Mouse (Mus musculus) myocyte (in vitro differentiated cells): ENCODE data around the gene Wnk4. TPM values are rescaled to one million over a fixed set of nuclear protein-coding genes. Genes with fewer than 3 reads are reported as not detected.

Experiments
- H3K27me3 ChIP-seq: one replicate; pipeline ENCODE4 v1.6.1; 2011; ENCODE audit not compliant: control insufficient read depth, insufficient read depth, insufficient read length
- H3K36me3 ChIP-seq: one replicate; pipeline ENCODE4 v1.6.1; 2011; ENCODE audit not compliant: control insufficient read depth, insufficient read depth
- H3K4me2 ChIP-seq: one replicate; pipeline ENCODE4 v1.6.1; 2011; ENCODE audit warnings: low read depth, control low read depth
- H3K4me3 ChIP-seq: one replicate; pipeline ENCODE4 v1.5.1; 2011; ENCODE audit warnings: mild to moderate bottlenecking, control low read depth, moderate library complexity
- H3K79me2 ChIP-seq: one replicate; pipeline ENCODE4 v1.6.1; 2011; ENCODE audit not compliant: control insufficient read depth, insufficient read depth
- H3ac ChIP-seq: one replicate; pipeline ENCODE4 v1.6.1; 2011; ENCODE audit not compliant: control insufficient read depth, insufficient read length
- CEBPB ChIP-seq: IDR thresholded peaks from 2 replicates; pipeline ENCODE4 v1.6.1; 2011; ENCODE audit warnings: mild to moderate bottlenecking, moderate library complexity; ENCODE audit not compliant: poor library complexity, insufficient read depth, severe bottlenecking
- E2F4 ChIP-seq: IDR thresholded peaks from one replicate; pipeline ENCODE4 v1.6.1; 2011; ENCODE audit warnings: mild to moderate bottlenecking, control low read depth, moderate library complexity; ENCODE audit not compliant: insufficient read depth
- MAX ChIP-seq: IDR thresholded peaks from one replicate; pipeline ENCODE4 v1.6.1; 2011; ENCODE audit warnings: low read depth, mild to moderate bottlenecking, control low read depth
- MYOD1 ChIP-seq, 3 experiments: IDR thresholded peaks; one replicate each; pipeline ENCODE4 v1.6.1; 2011; ENCODE audit warnings: control low read depth in 2 of 3, low read depth in 2 of 3, mild to moderate bottlenecking in 2 of 3, moderate library complexity in 1 of 3; ENCODE audit not compliant: insufficient read length in 2 of 3, control insufficient read depth in 1 of 3
- MYOG ChIP-seq, 3 experiments: IDR thresholded peaks; one replicate each; pipeline ENCODE4 v1.6.1; 2011; ENCODE audit warnings: control low read depth in 2 of 3, low read depth in 2 of 3, mild to moderate bottlenecking in 2 of 3; ENCODE audit not compliant: insufficient read length in 2 of 3, control insufficient read depth in 1 of 3, insufficient read depth in 1 of 3
- POLR2A ChIP-seq: IDR thresholded peaks from one replicate; pipeline ENCODE4 v1.6.1; 2011; ENCODE audit warnings: low read depth, mild to moderate bottlenecking, control low read depth, moderate library complexity; ENCODE audit not compliant: insufficient read length
- POLR2AphosphoS2 ChIP-seq: IDR thresholded peaks from one replicate; pipeline ENCODE4 v1.6.1; 2011; ENCODE audit warnings: low read depth, control low read depth; ENCODE audit not compliant: insufficient read length
- REST ChIP-seq: IDR thresholded peaks from one replicate; pipeline ENCODE4 v1.6.1; 2011; ENCODE audit warnings: mild to moderate bottlenecking, control low read depth, moderate library complexity; ENCODE audit not compliant: insufficient read depth, insufficient read length
- SRF ChIP-seq: IDR thresholded peaks from one replicate; pipeline ENCODE4 v1.6.1; 2011; ENCODE audit warnings: low read depth; ENCODE audit not compliant: control insufficient read depth, insufficient read length
- TCF12 ChIP-seq: IDR thresholded peaks from one replicate; pipeline ENCODE4 v1.6.1; 2011; ENCODE audit warnings: mild to moderate bottlenecking, control low read depth; ENCODE audit not compliant: poor library complexity, insufficient read depth, severe bottlenecking
- TCF3 ChIP-seq: IDR thresholded peaks from one replicate; pipeline ENCODE4 v1.6.1; 2011; ENCODE audit warnings: low read depth, control low read depth; ENCODE audit not compliant: insufficient read length
- USF1 ChIP-seq: IDR thresholded peaks from one replicate; pipeline ENCODE4 v1.6.1; 2011; ENCODE audit warnings: low read depth, mild to moderate bottlenecking, control low read depth, moderate library complexity
- polyA plus RNA-seq: library from polyadenylated mRNA; unstranded; fragments of >200 nt; fragmentation: generic; extraction: Trizol; gene quantifications from one replicate; pipeline ENCODE4 v1.2.1, GENCODE M21; 2012; ENCODE audit warnings: missing spikeins

Gene Wnk4
- polyA plus RNA-seq, 1 experiment = 0.19 TPM

DNA sequence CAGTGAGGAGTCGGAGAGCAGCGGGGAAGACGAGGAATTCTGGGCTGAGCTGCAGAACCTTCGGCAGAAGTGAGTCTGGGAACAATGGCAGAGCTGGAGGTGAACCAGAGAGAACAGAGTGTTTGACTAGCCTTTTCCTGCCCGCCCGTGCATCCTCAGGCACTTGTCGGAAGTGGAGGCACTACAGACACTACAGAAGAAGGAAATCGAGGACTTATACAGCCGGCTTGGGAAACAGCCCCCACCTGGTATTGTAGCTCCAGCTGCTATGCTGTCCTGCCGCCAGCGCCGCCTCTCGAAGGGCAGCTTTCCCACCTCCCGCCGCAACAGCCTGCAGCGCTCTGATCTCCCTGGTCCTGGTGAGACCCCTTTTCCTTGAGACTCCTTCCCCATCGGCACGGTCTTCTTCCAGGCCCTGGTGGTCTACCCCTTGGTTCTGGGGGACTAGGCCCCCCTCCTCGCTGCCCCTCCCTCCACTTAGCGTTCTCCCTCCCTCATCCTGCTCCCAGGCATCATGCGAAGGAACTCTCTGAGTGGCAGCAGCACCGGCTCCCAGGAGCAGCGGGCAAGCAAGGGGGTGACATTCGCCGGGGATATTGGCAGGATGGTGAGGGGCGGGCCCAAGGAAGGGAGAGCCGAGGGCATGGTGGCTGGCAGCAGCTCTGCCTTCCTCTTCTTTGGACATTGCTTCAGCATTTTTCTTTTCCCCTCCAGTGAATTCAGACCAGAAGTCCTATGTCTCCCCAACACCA, 16.1 kb downstream of the Wnk4 start:
- peaks cover 2% of the 10 kb centered on the region for H3K27me3 ChIP-seq
- no peak overlapping the region for H3ac ChIP-seq
- TF ChIP-seq USF1 (no peak), POLR2AphosphoS2 (no peak), E2F4 (no peak), SRF (no peak), MYOG (IDR thresholded peaks at IDR 0.05; ENCODE audit: control insufficient read depth in 1 of 3, insufficient read depth in 1 of 3, insufficient read length in 2 of 3, low read depth in 2 of 3) (no peak), REST (no peak), TCF12 (no peak), MAX (no peak), TCF3 (no peak), CEBPB (no peak), MYOD1 (IDR thresholded peaks at IDR 0.05; ENCODE audit: control insufficient read depth in 1 of 3, insufficient read length in 2 of 3, low read depth in 2 of 3) (no peak), POLR2A (no peak)
- peak overlapping the region; percentile 57 for H3K4me3 ChIP-seq
- H3K36me3 ChIP-seq = no peaks in the 10 kb centered on the region
- H3K79me2 ChIP-seq = no peaks in the 10 kb centered on the region
- H3K4me2 ChIP-seq = no peak overlapping the region

DNA sequence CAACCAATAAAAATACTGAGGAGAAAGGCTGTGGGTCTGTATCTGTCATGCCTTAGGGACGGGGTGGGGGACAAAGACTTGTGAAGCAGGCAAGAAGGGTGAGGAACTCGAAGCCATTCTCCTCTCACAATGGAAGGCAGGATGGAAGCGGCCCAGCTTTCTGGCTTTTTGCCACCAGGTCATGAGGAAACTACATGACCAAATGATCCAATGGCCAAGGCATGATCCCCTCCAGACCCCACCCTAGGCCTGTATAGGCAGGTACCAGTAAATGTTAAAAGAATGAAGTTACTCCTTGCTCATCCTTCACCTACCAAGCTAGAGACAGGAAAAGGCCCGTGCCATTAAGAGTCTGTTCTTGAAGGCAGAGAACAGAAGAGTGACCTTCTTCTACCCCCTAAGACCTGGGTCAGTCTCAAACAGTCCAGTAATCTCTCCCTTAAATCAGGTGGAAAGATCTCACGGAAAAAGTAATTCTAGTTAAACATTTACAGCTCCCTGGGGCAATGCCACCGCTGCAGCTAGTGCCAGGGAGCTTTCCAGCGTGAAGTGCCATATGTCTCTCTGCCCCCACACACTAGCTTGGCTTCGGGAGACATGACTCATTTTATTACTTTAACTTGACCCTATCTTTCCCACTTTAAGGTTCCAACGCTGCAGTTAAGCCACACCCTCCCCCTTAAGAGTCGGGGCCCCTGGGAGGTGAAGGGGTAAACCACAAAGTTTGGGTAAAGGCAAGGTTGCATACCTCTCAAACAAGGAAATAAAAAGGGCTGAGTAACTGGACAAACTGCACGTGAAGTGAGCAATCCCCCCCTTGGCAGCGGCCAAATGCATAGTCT, 17.2 kb downstream of the Wnk4 start:
- Histone ChIP-seq H3K79me2 (no peaks in the 10 kb centered on the region), H3K4me3 (peak overlapping the region; percentile 57), H3K27me3 (no peaks in the 10 kb centered on the region), H3ac (peak overlapping the region; percentile 3), H3K36me3 (no peaks in the 10 kb centered on the region), H3K4me2 (peak overlapping the region; percentile 96)
- no peak for TF ChIP-seq POLR2A
- TF ChIP-seq MYOD1 (IDR thresholded peaks at IDR 0.05; ENCODE audit: control insufficient read depth in 1 of 3, insufficient read length in 2 of 3, low read depth in 2 of 3) = no peak
- no peak for TF ChIP-seq TCF3
- TF ChIP-seq TCF12 = no peak
- TF ChIP-seq SRF = no peak
- no peak for TF ChIP-seq POLR2AphosphoS2
- TF ChIP-seq REST = no peak
- no peak for TF ChIP-seq MAX
- TF ChIP-seq E2F4 = no peak
- TF ChIP-seq USF1 = no peak
- TF ChIP-seq CEBPB = no peak
- TF ChIP-seq MYOG (IDR thresholded peaks at IDR 0.05; ENCODE audit: control insufficient read depth in 1 of 3, insufficient read depth in 1 of 3, insufficient read length in 2 of 3, low read depth in 2 of 3) = no peak

DNA sequence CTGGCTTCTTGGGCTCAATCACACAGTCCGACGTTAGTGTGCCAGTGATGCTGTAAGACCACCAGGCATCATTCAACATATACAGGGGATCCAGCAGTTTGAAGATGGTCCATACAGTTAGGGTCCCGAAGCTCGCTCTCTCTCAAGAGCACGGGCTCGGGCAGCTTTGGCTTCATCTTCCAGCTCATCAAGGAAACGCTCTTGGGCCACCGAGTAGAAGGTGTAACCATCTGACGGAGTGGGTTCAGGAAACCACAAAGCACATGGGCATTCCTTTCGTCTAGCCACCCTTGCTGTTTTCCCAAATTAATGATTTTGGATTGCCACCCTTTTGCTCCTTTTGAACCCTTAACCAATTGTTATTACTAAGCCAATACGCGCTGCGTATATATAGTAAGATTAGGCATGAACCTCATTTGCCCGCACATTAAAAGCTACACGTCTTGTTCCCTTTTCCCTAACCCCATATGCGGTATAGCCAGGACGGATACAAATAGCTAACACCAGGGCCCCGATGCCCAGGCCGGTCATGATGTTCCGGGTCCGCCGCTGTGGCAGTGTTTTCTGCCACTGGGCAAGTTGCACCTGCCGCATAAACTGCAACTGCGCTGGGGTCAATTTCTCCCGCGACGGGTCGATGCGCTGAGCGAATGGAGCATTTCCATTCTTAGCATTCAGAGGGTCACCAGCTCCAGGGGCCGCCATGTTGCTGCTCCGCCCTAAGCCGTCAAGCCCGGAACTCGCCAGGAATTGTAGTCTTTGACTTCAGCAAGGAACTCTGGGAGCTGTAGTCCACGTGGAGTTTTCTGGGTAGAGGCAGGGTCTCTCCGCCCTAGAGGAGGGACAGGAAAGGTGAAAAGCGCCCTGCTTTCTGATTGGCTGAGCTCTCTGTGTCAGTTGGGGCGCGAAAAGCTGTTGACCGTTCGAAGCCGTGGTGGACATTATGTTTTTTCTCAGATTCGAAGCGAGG, 18.1 kb downstream of the Wnk4 start, which contains the start of the genes Cntd1 and Coa3:
Gene Cntd1, plus strand, starts transcription at position 790 of the 970 bp plus-strand sequence.
Gene Coa3, minus strand, starts transcription at position 892 of the 970 bp plus-strand sequence.
- no peaks in the 10 kb centered on the region for H3K36me3 ChIP-seq
- H3K4me2 ChIP-seq = peak within 1 kb of the TSS; percentile 96
- H3ac ChIP-seq = peak within 1 kb of the TSS; percentile 3
- no peaks in the 10 kb centered on the region for H3K79me2 ChIP-seq
- no peaks in the 10 kb centered on the region for H3K27me3 ChIP-seq
- peak within 1 kb of the TSS; percentile 57 for H3K4me3 ChIP-seq
- TF ChIP-seq POLR2A (peak; percentile 79), POLR2AphosphoS2 (peak; percentile 69), USF1 (no peak), E2F4 (no peak), REST (no peak)

DNA sequence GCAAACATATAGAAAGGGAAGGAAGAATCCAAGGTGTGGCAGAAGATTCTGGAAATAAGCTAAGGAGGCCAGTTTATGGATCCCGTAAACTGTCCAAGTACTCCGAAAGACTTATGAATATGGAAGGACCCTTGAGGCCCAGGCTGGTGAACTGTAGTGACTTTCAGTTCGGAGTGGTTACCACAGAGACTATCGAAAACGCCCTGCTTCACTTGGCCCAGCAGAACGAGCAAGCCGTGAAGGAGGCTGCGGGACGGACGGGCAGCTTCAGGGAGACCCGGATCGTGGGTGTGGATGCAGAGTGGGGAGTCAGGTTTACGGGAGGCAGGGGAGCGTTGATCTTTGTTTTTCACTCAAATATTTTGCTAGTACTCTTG, 18.8 kb downstream of the Wnk4 start:
- Histone ChIP-seq H3K4me3 (peak overlapping the region; percentile 57), H3K36me3 (no peaks in the 10 kb centered on the region), H3ac (no peak overlapping the region), H3K79me2 (no peaks in the 10 kb centered on the region), H3K27me3 (no peaks in the 10 kb centered on the region), H3K4me2 (peak overlapping the region; percentile 96)
- TF ChIP-seq SRF (no peak), REST (no peak), USF1 (no peak), MYOG (IDR thresholded peaks at IDR 0.05; ENCODE audit: control insufficient read depth in 1 of 3, insufficient read depth in 1 of 3, insufficient read length in 2 of 3, low read depth in 2 of 3) (no peak), POLR2AphosphoS2 (no peak), E2F4 (no peak)
